Comparison of ENCODE assay signal across 8 mouse cellular contexts in genomic region chr9:108307021-108307807, GRCm38 (mm10). TPM values are rescaled to one million over a fixed set of nuclear protein-coding genes. Genes with fewer than 3 reads are reported as not detected.
DNase-seq lines count a peak whose midpoint lies in the region; ATAC-seq and TF ChIP-seq lines count a peak whose summit lies in the region.

No protein-coding gene starts in this region.

- no peak for TF ChIP-seq CTCF in layer of hippocampus, adult 2 months (conservative IDR thresholded peaks at IDR 0.05)

- no peak for TF ChIP-seq POLR2A in myocyte (IDR thresholded peaks at IDR 0.05; ENCODE audit: insufficient read length, low read depth)

- peaks cover 66% of the 10 kb centered on the region for H3K79me2 ChIP-seq in myocyte (ENCODE audit: control insufficient read depth, insufficient read depth)

- peak overlapping the region; percentile 95 for H3ac ChIP-seq in myocyte (ENCODE audit: control insufficient read depth, insufficient read length)

- WGBS in hindbrain, embryonic 16.5 days, result 20% methylated on average over 12 of the region's 12 CpGs

- DNase-seq in layer of hippocampus, adult 2 months (ENCODE audit: low spot score in 2 of 2), result no peak
- DNase-seq in layer of hippocampus, postnatal 14 days (ENCODE audit: low spot score in 2 of 2), result no peak
- peak; percentile 36 for DNase-seq in c-Kit-positive CD71-positive TER-119-positive erythroid progenitor cells, embryonic 14.5 days (ENCODE audit: low spot score)
- DNase-seq in right cerebral cortex, postnatal 10 days (ENCODE audit: low spot score in 2 of 2), result no peak
- DNase-seq in adrenal gland, adult (ENCODE audit: inconsistent age in 2 of 2, low spot score in 1 of 2), result no peak
- DNase-seq in urinary bladder, postnatal 36 days (ENCODE audit: low spot score in 2 of 2), result no peak

- peak overlapping the region; percentile 96 for H3K4me3 ChIP-seq in layer of hippocampus, adult 2 months
- peak overlapping the region; percentile 79 for H3K4me3 ChIP-seq in hindbrain, embryonic 16.5 days (ENCODE audit: low read length)
- H3K4me3 ChIP-seq in myocyte, result peak overlapping the region; percentile 85

- peak overlapping the region; percentile 97 for H3K9ac ChIP-seq in hindbrain, embryonic 16.5 days (ENCODE audit: low read depth, low read length)

- H3K27ac ChIP-seq in layer of hippocampus, adult 2 months, result peak overlapping the region; percentile 99
- peak overlapping the region; percentile 100 for H3K27ac ChIP-seq in hindbrain, embryonic 16.5 days (ENCODE audit: low read depth, low read length)

- H3K27me3 ChIP-seq in hindbrain, embryonic 16.5 days (replicated peaks; ENCODE audit: control insufficient read depth, insufficient read depth, low read length), result no peaks in the 10 kb centered on the region
- H3K27me3 ChIP-seq in myocyte (ENCODE audit: control insufficient read depth, insufficient read depth, insufficient read length), result no peaks in the 10 kb centered on the region

- no peak for ATAC-seq in hindbrain, embryonic 16.5 days

- no peaks in the 10 kb centered on the region for H3K9me3 ChIP-seq in hindbrain, embryonic 16.5 days (ENCODE audit: control insufficient read depth, low read length)

- H3K4me2 ChIP-seq in hindbrain, embryonic 16.5 days (ENCODE audit: low read length), result peak overlapping the region; percentile 65
- peak overlapping the region; percentile 89 for H3K4me2 ChIP-seq in myocyte (ENCODE audit: low read depth)

- peaks cover 28% of the 10 kb centered on the region for H3K4me1 ChIP-seq in hindbrain, embryonic 16.5 days (ENCODE audit: control insufficient read depth, insufficient read depth, low read depth, low read length)

- H3K36me3 ChIP-seq in hindbrain, embryonic 16.5 days (ENCODE audit: control insufficient read depth, insufficient read depth, low read length), result peaks cover 14% of the 10 kb centered on the region
- H3K36me3 ChIP-seq in myocyte (ENCODE audit: control insufficient read depth, insufficient read depth), result no peaks in the 10 kb centered on the region

TF ChIP-seq in myocyte, 11 proteins besides CTCF, POLR2A, EP300 and RAD21:
- TF ChIP-seq MYOD1 (IDR thresholded peaks at IDR 0.05; ENCODE audit: control insufficient read depth in 1 of 3, insufficient read length in 2 of 3, low read depth in 2 of 3) (no peak), REST (IDR thresholded peaks at IDR 0.05; ENCODE audit: insufficient read depth, insufficient read length) (no peak), MYOG (IDR thresholded peaks at IDR 0.05; ENCODE audit: control insufficient read depth in 1 of 3, insufficient read depth in 1 of 3, insufficient read length in 2 of 3, low read depth in 2 of 3) (no peak), USF1 (IDR thresholded peaks at IDR 0.05; ENCODE audit: low read depth) (peak; percentile 90), SRF (IDR thresholded peaks at IDR 0.05; ENCODE audit: control insufficient read depth, insufficient read length, low read depth) (no peak), POLR2AphosphoS2 (IDR thresholded peaks at IDR 0.05; ENCODE audit: insufficient read length, low read depth) (no peak), E2F4 (IDR thresholded peaks at IDR 0.05; ENCODE audit: insufficient read depth) (no peak)
TF ChIP-seq in myocyte: peak in this region for 1.

RNA-seq across cellular contexts. Expression of gene Tcta, which starts 1.3 kb away (rescaled TPM):
- total RNA-seq in layer of hippocampus, adult 2 months (2021), result 10 to 100 TPM; 35.4 to 36.0 TPM
- total RNA-seq in layer of hippocampus, postnatal 14 days (2021), result 10 to 100 TPM; 45.3 to 46.8 TPM
- 51.6 and 57.2 TPM in 2 replicates for polyA plus RNA-seq in hindbrain, embryonic 16.5 days (2015; fragmentation: Nextera tagmentation; extraction: Ambion mirVana)
- 29.8 TPM for polyA plus RNA-seq in myocyte (2012; fragmentation: generic; extraction: Trizol)

RNA-seq across cellular contexts. Expression of gene Rhoa, which starts 1.3 kb away (rescaled TPM):
- total RNA-seq in layer of hippocampus, adult 2 months (2021), result 100 to 1,000 TPM; 155 to 163 TPM
- total RNA-seq in layer of hippocampus, postnatal 14 days (2021), result 100 to 1,000 TPM; 189 to 198 TPM
- polyA plus RNA-seq in hindbrain, embryonic 16.5 days (2015; fragmentation: Nextera tagmentation; extraction: Ambion mirVana), result 278 TPM in 2 replicates
- 306 TPM for polyA plus RNA-seq in myocyte (2012; fragmentation: generic; extraction: Trizol)

RNA-seq across cellular contexts. Expression of gene Amt, which starts 10.6 kb away (rescaled TPM):
- total RNA-seq in layer of hippocampus, adult 2 months (2021), result 10 to 100 TPM; 32.9 to 34.4 TPM
- total RNA-seq in layer of hippocampus, postnatal 14 days (2021), result 10 to 100 TPM; 27.1 to 27.9 TPM
- 23.3 and 26.3 TPM in 2 replicates for polyA plus RNA-seq in hindbrain, embryonic 16.5 days (2015; fragmentation: Nextera tagmentation; extraction: Ambion mirVana)
- 2.1 TPM for polyA plus RNA-seq in myocyte (2012; fragmentation: generic; extraction: Trizol)

RNA-seq across cellular contexts. Expression of gene Nicn1, which starts 17.0 kb away (rescaled TPM):
- total RNA-seq in layer of hippocampus, adult 2 months (2021), result 100 to 1,000 TPM; 109 to 114 TPM
- 10 to 100 TPM; 85.7 to 86.1 TPM for total RNA-seq in layer of hippocampus, postnatal 14 days (2021)
- 142 and 145 TPM in 2 replicates for polyA plus RNA-seq in hindbrain, embryonic 16.5 days (2015; fragmentation: Nextera tagmentation; extraction: Ambion mirVana)
- polyA plus RNA-seq in myocyte (2012; fragmentation: generic; extraction: Trizol), result 37.9 TPM

RNA-seq across cellular contexts. Expression of gene Gpx1, which starts 31.5 kb away (rescaled TPM):
- total RNA-seq in layer of hippocampus, adult 2 months (2021), result 10 to 100 TPM; 62.2 to 64.1 TPM
- total RNA-seq in layer of hippocampus, postnatal 14 days (2021), result 10 to 100 TPM; 67.3 to 68.7 TPM
- 451 and 453 TPM in 2 replicates for polyA plus RNA-seq in hindbrain, embryonic 16.5 days (2015; fragmentation: Nextera tagmentation; extraction: Ambion mirVana)
- polyA plus RNA-seq in myocyte (2012; fragmentation: generic; extraction: Trizol), result 393 TPM
